Mouse (Mus musculus): ENCODE measurements around the gene Stx8. TPM values are rescaled to one million over a fixed set of nuclear protein-coding genes. Genes with fewer than 3 reads are reported as not detected.

Stx8 gene
- total and polyA plus RNA-seq, 3 experiments: 29.5 to 152 (median 30.9) TPM

GRCm38 (mm10) chr11:68012207-68012606 lies 46.2 kb downstream of the Stx8 start:
- TF ChIP-seq CHD1 (IDR thresholded peaks at IDR 0.05; ENCODE audit: low read depth, low read length) (no peak), CHD2 (IDR thresholded peaks at IDR 0.05; ENCODE audit: low read length) (no peak), HCFC1 (IDR thresholded peaks at IDR 0.05; ENCODE audit: low read depth, low read length) (no peak), MAFK (IDR thresholded peaks at IDR 0.05; ENCODE audit: borderline replicate concordance, low read depth, low read length) (no peak), SMC3 (IDR thresholded peaks at IDR 0.05; ENCODE audit: low read depth, low read length) (no peak), E2F4 (IDR thresholded peaks at IDR 0.05; ENCODE audit: borderline replicate concordance, low read depth, low read length) (no peak), NRF1 (IDR thresholded peaks at IDR 0.05; ENCODE audit: insufficient read depth, low read depth, low read length, poor library complexity, severe bottlenecking) (no peak), USF2 (IDR thresholded peaks at IDR 0.05; ENCODE audit: borderline replicate concordance in 1 of 2, insufficient read depth in 1 of 2, low read depth in 1 of 2, low read length in 2 of 2) (no peak), KAT2A (conservative IDR thresholded peaks at IDR 0.05; ENCODE audit: low read depth, low read length) (no peak), JUND (IDR thresholded peaks at IDR 0.05; ENCODE audit: low read depth, low read length) (no peak), EP300 (IDR thresholded peaks at IDR 0.05; ENCODE audit: low read depth in 1 of 2, low read length in 2 of 2) (no peak), POLR2AphosphoS2 (IDR thresholded peaks at IDR 0.05; ENCODE audit: low read length) (no peak), MEF2A (IDR thresholded peaks at IDR 0.05; ENCODE audit: extremely low read depth, insufficient replicate concordance, low read depth, low read length, poor library complexity, severe bottlenecking) (no peak), BHLHE40 (IDR thresholded peaks at IDR 0.05; ENCODE audit: borderline replicate concordance, low read depth, low read length) (no peak), MAX (IDR thresholded peaks at IDR 0.05; ENCODE audit: low read length) (no peak)
- no peaks in the 10 kb centered on the region for H3K4me1 ChIP-seq (ENCODE audit: control insufficient read depth in 1 of 2, insufficient read depth in 2 of 2, low read length in 2 of 2)
- no peaks in the 10 kb centered on the region for H3K9me3 ChIP-seq (replicated peaks; ENCODE audit: insufficient read depth, low read length)
- H3K79me2 ChIP-seq (ENCODE audit: control insufficient read depth, insufficient read depth, low read length, poor library complexity): no peaks in the 10 kb centered on the region
- no peak overlapping the region for H3K4me3 ChIP-seq (ENCODE audit: control insufficient read depth in 1 of 2, insufficient read depth in 1 of 2, low read depth in 2 of 2, low read length in 2 of 2)
- H3K27me3 ChIP-seq (ENCODE audit: control insufficient read depth in 1 of 2, insufficient read depth in 2 of 2, low read length in 2 of 2): no peaks in the 10 kb centered on the region
- DNase-seq (ENCODE audit: low read depth, low spot score): no peak
- no peak overlapping the region for H3K9ac ChIP-seq (ENCODE audit: control insufficient read depth, low read depth, low read length, poor library complexity, severe bottlenecking)
- H3K36me3 ChIP-seq (ENCODE audit: control insufficient read depth in 1 of 2, insufficient read depth in 2 of 2, low read length in 2 of 2): no peaks in the 10 kb centered on the region
- H3K27ac ChIP-seq (ENCODE audit: control insufficient read depth, low read depth, low read length): no peak overlapping the region

GRCm38 (mm10) chr11:68018191-68018590 lies 52.2 kb downstream of the Stx8 start:
- DNase-seq (ENCODE audit: low read depth, low spot score): no peak
- H3K4me1 ChIP-seq (ENCODE audit: control insufficient read depth in 1 of 2, insufficient read depth in 2 of 2, low read length in 2 of 2): 0 out of 4 replicates have a peak, but pooled peaks cover 0 to 3% of the 10 kb centered on the region in 2 experiments

More at GRCm38 (mm10) chr11:68018191-68018590, 52.2 kb downstream of the Stx8 start:
- Histone ChIP-seq H3K9me3 (replicated peaks; ENCODE audit: insufficient read depth, low read length) (no peaks in the 10 kb centered on the region), H3K27me3 (ENCODE audit: control insufficient read depth in 1 of 2, insufficient read depth in 2 of 2, low read length in 2 of 2) (no peaks in the 10 kb centered on the region), H3K4me3 (ENCODE audit: control insufficient read depth in 1 of 2, insufficient read depth in 1 of 2, low read depth in 2 of 2, low read length in 2 of 2) (no peak overlapping the region), H3K36me3 (ENCODE audit: control insufficient read depth in 1 of 2, insufficient read depth in 2 of 2, low read length in 2 of 2) (no peaks in the 10 kb centered on the region; a peak in 1 of 4 replicates), H3K79me2 (ENCODE audit: control insufficient read depth, insufficient read depth, low read length, poor library complexity) (no peaks in the 10 kb centered on the region), H3K27ac (ENCODE audit: control insufficient read depth, low read depth, low read length) (no peak overlapping the region), H3K9ac (ENCODE audit: control insufficient read depth, low read depth, low read length, poor library complexity, severe bottlenecking) (no peak overlapping the region)
- TF ChIP-seq CHD1 (IDR thresholded peaks at IDR 0.05; ENCODE audit: low read depth, low read length): no peak
- no peak for TF ChIP-seq NELFE (IDR thresholded peaks at IDR 0.05; ENCODE audit: low read depth, low read length)
- no peak for TF ChIP-seq ZNF384 (IDR thresholded peaks at IDR 0.05; ENCODE audit: low read depth, low read length)
- TF ChIP-seq MAZ (IDR thresholded peaks at IDR 0.05; ENCODE audit: low read depth, low read length): no peak
- no peak for TF ChIP-seq EP300 (IDR thresholded peaks at IDR 0.05; ENCODE audit: low read depth in 1 of 2, low read length in 2 of 2)
- TF ChIP-seq POLR2A (IDR thresholded peaks at IDR 0.05; ENCODE audit: control insufficient read depth in 1 of 2, insufficient read depth in 1 of 2, low read depth in 1 of 2, low read length in 2 of 2, poor library complexity in 1 of 2): no peak
